Mouse (Mus musculus) erythroid progenitor cell, adult 5-6 weeks (primary cell): ENCODE measurements around the gene Dnajb13. TPM values are rescaled to one million over a fixed set of nuclear protein-coding genes. Genes with fewer than 3 reads are reported as not detected.
"Not testable (repeated sequence)": the region's sequence is repeated elsewhere in the genome, so short reads cannot be mapped to it uniquely, and the experiment has no call there.

Experiments
- ATAC-seq: replicated peaks from 2 replicates; pipeline ENCODE4 v1.8.0; 2016; ENCODE audit warnings: moderate number of reproducible peaks, mild to moderate bottlenecking, moderate TSS enrichment, inconsistent platforms; ENCODE audit not compliant: poor library complexity, low FRiP score, severe bottlenecking
- total RNA-seq, 2 experiments: library from RNA; stranded (forward) in 1 of 2; stranded (reverse) in 1 of 2; fragments of 150-400 nt in 1 of 2; fragments of 186-747, 209-891 nt in 1 of 2; gene quantifications; 2 replicates each; pipeline versions ENCODE4 v1.2.3 to v1.2.4; 2015 to 2017; ENCODE audit warnings: low replicate concordance in 2 of 2

Dnajb13 gene
- total RNA-seq, 2 experiments from 2014 or later = 1.1 TPM; not detected in 1

GRCm38 (mm10) chr7:100493484-100494414, 21.0 kb downstream of the Dnajb13 start:
- ATAC-seq = peak; percentile 11; the same call in 1 of the 2 replicates

DNA sequence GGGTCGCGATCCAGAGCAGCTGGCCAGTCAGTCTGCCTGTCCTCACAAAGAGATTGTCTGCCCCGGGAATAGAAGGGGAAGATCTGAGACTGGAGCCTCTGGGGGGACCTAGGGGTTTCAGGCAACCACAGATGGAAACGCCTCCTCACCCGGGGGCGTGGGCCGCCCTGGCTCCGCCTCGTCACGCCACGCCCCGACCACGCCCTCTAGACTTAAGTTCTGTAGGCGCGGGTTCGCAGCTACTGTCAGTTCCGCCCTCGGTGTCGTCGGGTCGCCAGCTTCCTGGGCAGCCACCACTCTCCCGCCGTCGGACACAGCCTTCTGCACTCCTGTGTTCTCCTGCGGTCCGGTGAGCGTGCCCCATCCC, 21.7 kb downstream of the Dnajb13 start, which contains the start of gene Ucp2:
TSS of gene Ucp2 (plus strand) at position 221 of the 367 bp plus-strand sequence.
- peak; percentile 77 for ATAC-seq

- peak; percentile 56 for ATAC-seq
These were observed 22.2 kb downstream of the Dnajb13 start for GRCm38 (mm10) chr7:100492391-100493116.

DNA sequence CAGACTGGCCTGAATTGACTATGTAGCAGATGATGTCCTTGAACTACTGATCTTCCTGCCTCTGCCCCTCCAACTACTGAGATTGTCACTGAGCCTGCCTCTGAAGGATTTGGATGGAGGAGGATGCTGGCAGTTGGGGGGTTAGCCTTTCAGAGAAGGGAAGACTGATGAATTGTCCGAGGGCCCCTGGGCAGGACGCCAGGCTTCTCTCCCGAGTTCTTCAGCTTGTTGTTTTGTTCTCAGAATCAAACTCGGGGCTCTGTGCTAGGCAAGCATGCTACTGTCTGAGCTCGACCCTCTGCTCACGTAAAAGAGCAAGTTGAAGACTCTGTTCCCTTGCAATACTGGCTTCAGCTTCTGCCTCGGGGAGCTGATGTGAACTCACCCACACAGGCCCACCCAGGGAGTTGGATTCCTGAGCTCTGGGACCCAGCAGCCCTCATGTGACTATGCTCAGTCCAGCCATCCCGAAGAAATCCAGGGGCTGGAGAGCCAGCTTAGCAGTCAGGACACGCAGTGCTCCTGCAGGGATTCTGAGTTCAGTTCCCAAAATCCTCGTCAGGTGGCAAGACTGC, 26.2 kb downstream of the Dnajb13 start:
- no peak for ATAC-seq

DNA sequence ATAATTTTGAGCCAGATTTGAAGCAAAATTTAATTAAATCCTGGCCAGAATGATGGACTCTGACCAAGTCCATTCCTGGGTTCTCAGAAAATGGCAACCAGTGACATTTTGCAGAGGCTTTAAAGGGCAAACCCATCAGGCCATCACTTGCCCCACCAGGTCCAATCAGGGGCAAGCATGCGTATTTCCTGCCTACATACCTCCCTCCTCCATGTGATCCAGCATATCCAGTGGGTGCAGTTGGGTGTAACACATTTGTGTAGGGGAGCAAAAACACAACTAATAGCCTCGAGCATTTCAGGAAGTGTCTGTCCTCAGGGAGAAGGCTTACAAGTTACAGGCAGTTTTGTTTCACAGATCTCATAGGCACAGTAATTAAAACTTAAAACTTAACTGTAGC, 27.5 kb downstream of the Dnajb13 start:
- ATAC-seq = no peak

GRCm38 (mm10) chr7:100484493-100484892, 30.3 kb downstream of the Dnajb13 start:
- no peak for ATAC-seq

DNA sequence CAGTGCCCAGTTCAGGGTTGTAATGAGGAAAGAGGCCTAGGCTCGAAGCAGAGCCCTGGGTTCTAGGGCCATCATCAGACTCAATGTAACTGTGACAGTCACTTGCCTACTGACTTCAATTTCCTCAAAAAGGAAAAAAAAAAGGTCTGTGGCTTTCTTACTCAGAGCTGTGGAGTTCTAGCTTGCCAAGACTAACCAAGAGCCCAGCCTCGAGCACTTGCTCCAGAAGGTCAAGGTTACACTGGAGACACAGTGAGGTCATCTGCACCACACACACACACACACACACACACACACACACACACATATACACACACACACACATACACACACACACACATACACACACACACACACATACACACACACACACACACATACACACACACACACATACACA, 32.7 kb downstream of the Dnajb13 start:
- ATAC-seq = not testable (repeated sequence)

GRCm38 (mm10) chr7:100480175-100480574, 34.6 kb downstream of the Dnajb13 start:
- ATAC-seq = no peak

- no peak for ATAC-seq
These were observed 35.0 kb downstream of the Dnajb13 start for GRCm38 (mm10) chr7:100479823-100480164.

DNA sequence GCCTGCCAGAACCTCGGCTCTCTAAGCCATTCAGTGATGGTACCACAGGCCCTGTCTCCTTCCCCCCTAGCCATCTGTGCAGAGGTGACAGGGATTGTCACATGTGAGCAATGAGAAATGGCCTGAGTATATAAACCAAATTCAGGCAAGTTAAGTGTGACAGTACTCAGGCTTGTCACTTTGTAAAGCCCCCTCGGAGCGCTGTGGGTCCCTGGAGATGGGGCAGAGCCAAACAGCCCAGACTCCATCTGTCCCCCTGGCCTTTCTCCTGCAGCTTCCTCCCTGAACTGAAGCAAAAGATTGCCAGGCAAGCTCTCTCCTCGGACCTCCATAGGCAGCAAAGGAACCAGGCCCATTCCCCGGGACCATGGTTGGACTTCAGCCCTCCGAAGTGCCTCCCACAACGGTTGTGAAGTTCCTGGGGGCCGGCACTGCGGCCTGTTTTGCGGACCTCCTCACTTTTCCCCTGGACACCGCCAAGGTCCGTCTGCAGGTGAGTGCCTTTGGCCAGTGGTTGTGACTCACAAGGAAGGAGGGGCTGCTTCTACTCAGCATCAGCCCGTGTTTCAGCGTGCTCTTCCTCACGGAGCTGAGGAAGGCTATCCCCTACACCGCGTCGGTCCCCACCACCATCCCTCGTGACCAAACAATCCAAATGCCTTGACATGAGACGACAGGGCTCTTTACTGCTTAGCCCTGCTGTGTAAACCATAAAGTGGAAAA, 35.5 kb downstream of the Dnajb13 start:
- ATAC-seq = no peak

GRCm38 (mm10) chr7:100474680-100475079, 40.1 kb downstream of the Dnajb13 start:
- ATAC-seq = 0 out of 2 replicates have a peak, but pooled peaks have one; percentile 17

GRCm38 (mm10) chr7:100473846-100474454, 40.8 kb downstream of the Dnajb13 start:
- ATAC-seq = no peak

DNA sequence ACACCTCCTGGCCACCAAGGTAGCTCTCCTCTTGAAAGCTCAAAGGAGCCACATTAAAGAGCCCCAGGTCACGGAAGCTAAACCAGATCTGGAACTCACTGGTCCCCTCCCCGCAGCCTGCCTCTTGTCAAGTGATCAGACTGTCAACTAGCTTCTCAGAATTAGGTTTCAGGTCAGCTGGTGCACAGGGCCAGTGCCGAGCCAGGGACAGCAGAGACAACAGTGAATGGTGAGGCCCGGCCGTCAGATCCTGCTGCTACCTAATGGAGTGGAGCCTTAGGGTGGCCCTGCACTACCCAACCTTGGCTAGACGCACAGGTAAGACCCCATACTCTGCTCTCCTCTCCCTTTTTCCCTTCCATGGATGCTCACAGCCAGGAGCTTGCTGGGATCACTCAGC, 42.0 kb downstream of the Dnajb13 start, which contains the start of gene Ucp3:
TSS of gene Ucp3 (plus strand) at position 214 of the 400 bp plus-strand sequence.
- no peak for ATAC-seq

DNA sequence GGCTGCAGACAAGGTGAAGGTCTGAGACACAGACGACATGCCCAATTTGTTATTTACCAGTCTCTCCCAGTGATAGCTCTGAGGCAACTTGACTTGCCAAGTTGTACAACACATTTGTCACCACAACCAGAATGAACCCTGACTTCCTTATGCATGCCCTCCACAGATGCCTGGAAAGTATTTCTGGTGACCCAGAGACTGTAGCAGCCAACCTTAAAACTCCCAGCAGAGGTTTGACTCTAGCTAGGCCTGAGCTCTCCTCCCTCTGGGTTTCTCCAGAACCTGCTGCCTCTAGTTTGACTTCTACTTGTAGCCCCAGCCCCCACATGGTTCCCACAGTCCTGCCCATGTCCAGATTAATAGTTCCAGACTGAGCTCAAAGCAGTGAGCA, 43.4 kb downstream of the Dnajb13 start:
- no peak for ATAC-seq

DNA sequence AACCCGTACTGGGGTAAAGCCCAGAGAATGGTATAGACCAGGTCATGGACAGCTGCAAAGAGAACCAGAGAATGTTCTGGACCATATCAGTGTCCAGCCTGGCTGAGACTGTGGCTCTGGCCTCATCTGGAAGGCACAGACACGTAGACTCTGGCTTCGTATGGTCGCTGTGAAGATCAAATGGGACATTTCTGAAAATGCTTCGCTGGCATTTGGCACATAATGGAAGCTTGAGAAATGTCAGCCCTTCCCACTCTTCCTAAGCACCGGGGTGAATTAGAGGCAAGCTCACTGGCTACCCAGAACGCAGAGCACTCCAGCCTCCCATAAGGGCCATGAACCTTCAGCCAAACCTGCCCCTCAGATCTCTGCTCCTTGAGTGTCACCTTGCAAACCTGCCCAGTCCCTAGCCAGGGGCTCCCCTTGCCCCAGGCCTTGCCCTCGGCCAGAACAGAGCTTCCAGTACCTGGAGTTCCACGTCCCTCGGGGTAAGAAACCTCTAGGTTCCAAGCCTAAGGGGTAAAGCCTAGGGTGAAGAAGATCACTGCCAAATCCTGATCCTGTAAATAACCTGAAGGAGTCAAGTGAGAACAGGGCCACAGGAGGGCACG, 43.9 kb downstream of the Dnajb13 start:
- no peak for ATAC-seq

DNA sequence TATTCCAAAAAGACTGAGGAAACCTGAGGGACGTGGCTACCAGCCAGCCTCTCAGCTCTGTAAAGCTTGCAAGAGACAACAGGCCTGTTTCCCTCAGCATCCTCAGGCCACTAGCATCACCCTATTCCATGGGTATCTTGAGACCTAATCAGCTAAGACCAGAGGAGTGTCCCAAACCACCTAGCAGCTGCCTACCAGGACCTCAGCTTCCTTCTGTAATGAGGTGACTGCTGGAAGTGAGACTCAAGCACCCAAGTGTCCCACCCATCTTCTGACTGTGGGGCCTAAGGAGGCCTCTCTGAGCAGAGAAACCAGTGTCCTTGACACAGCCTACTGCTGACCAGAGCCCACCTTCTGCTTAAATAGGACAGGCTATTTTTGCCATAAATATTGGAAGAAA, 45.3 kb downstream of the Dnajb13 start:
- ATAC-seq = no peak

DNA sequence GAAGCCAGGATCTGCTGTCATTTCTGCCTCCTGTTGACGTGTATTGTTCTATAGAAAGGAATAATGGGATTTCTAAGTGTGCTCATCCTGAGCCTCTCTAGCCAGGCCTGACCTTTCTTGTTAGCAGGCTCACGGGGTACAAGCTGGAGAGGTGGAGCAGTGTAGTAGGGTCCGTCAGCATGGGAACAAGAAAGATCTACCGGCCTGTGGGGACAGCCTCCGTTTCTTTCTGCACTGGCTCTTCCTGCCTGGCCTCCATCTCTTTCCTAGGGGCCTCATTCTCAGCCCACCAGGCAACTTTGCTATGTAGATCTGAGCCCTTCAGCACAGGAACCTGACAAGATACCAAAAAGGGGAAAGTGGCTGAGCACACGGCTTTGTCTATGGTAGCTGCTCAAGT, 46.0 kb downstream of the Dnajb13 start:
- ATAC-seq = no peak

DNA sequence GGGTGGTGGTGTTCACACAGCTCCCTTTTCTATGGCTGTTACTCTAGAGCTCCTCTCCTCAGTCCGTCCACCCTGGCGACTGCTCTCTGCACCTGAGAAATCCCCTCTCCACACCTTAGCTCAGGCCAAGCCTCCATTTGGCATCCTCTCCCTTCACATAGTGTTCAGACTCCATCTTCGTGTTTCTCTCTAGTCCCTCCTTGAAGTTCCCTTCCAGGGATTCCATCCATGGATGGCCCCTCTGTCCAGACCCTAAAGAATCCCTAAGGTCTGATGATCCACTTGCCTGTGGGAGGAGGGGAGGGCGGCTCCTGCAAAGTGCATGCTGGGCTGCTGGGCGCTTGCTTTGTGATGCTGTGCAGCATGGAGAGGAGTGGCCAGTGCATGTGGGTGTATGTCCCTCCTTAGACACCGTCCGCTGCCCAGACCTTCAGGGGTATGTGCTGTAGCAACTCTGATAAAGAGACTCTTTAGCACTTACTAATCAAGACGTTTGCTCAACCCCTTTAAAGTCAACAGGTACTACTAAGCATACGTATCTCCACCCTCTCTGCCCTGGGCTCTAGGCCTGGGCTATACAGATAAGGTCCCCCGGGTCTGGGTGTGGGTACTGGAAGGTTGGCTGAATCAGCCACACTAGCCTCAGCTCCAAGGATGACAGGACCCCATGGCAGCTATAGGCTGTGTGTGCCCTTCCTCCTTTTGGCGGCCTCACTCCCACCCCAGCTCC, 47.8 kb downstream of the Dnajb13 start:
- peak; percentile 74 for ATAC-seq
